Mouse (Mus musculus) thymus, adult 2 months (tissue): Measurements from ENCODE around the gene Kmt2a.

Experiments used
- CTCF ChIP-seq: fragments of 200-500 bp; IDR thresholded peaks from 2 replicates; pipeline ENCODE4 v1.5.1; 2012; ENCODE audit warnings: mild to moderate bottlenecking, control low read depth, low read length, moderate library complexity, borderline replicate concordance; ENCODE audit not compliant: control insufficient read depth, poor library complexity, insufficient read depth; ENCODE audit errors: extremely low read depth
- POLR2A ChIP-seq: fragments of 200-500 bp; IDR thresholded peaks from 2 replicates; pipeline ENCODE4 v1.6.1; 2012; ENCODE audit warnings: mild to moderate bottlenecking, low read length, control low read depth, moderate library complexity; ENCODE audit not compliant: control insufficient read depth, poor library complexity, insufficient read depth; ENCODE audit errors: extremely low read depth

DNA sequence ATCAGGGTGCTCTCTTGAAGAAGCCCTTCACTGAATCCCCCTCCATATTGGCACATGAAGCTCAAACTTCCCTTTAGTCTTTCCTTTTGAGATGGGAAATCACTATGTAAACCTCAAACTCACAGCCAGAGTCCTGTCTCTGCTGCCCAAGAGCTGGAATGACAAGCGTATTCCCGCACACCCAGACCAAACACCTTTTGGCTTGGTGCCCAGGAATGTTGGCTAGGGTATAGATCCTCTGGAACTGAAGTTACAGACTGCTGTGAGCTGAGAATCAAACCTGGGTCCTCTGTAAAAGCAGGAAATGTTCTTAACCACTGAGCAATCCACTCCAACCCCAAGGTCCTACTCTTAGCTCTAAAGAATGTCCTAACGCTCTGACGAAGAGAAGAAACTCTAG lies 48.7 kb downstream of the Kmt2a start:
- TF ChIP-seq POLR2A (no peak), CTCF (no peak)
